8 mouse cellular contexts compared by ENCODE assay signal in genomic region chr6:119329936-119330335, GRCm38 (mm10). TPM values are rescaled to one million over a fixed set of nuclear protein-coding genes. Genes with fewer than 3 reads are reported as not detected.
A peak's percentile ranks its signal among the peaks of the same experiment; 100 is the strongest.
DNase-seq lines count a peak whose midpoint lies in the region; ATAC-seq and TF ChIP-seq lines count a peak whose summit lies in the region.

No protein-coding gene starts in this region.

- no peaks in the 10 kb centered on the region for H3K9me3 ChIP-seq in hindbrain, embryonic 14.5 days (ENCODE audit: control insufficient read depth, low read length)
- no peaks in the 10 kb centered on the region for H3K9me3 ChIP-seq in neural tube, embryonic 12.5 days

- peak overlapping the region; percentile 85 for H3K4me2 ChIP-seq in hindbrain, embryonic 14.5 days (replicated peaks)
- H3K4me2 ChIP-seq in neural tube, embryonic 12.5 days (replicated peaks): peak overlapping the region; percentile 67

- no peak; the same call in 1 of the 2 replicates for ATAC-seq in hindbrain, embryonic 14.5 days (ENCODE audit: low FRiP score)
- no peak for ATAC-seq in neural tube, embryonic 12.5 days (ENCODE audit: low FRiP score, low read depth)

- peak overlapping the region; percentile 82 for H3K9ac ChIP-seq in hindbrain, embryonic 14.5 days
- peak overlapping the region; percentile 38 for H3K9ac ChIP-seq in neural tube, embryonic 12.5 days

- H3K27ac ChIP-seq in left cerebral cortex, adult 2 months: peak overlapping the region; percentile 96
- peak overlapping the region; percentile 77 for H3K27ac ChIP-seq in hindbrain, embryonic 14.5 days
- no peak overlapping the region for H3K27ac ChIP-seq in neural tube, embryonic 12.5 days

- WGBS in hindbrain, embryonic 14.5 days: 14% methylated on average over 6 of the region's 6 CpGs
- 13% methylated on average over 6 of the region's 6 CpGs for WGBS in neural tube, embryonic 12.5 days

- H3K36me3 ChIP-seq in hindbrain, embryonic 14.5 days (replicated peaks; ENCODE audit: control insufficient read depth, insufficient read depth): no peaks in the 10 kb centered on the region
- H3K36me3 ChIP-seq in neural tube, embryonic 12.5 days: no peaks in the 10 kb centered on the region

- intact Hi-C loops in left cerebral cortex, adult 2 months (cut with DNase I): loop anchor here (1.0 to 5.0 kb wide), 2 partner anchors 20 to 223 kb away; no protein-coding TSS in a partner anchor
- intact Hi-C loops in left cerebral cortex, postnatal 4 days (cut with DNase I): loop anchor here (5.0 kb wide), 1 partner anchor 108 kb away; no protein-coding TSS in a partner anchor

- H3K27me3 ChIP-seq in hindbrain, embryonic 14.5 days (ENCODE audit: control insufficient read depth, insufficient read depth, low read length): peaks cover 4% of the 10 kb centered on the region; the same call in 1 of the 2 replicates
- peaks cover 53% of the 10 kb centered on the region for H3K27me3 ChIP-seq in neural tube, embryonic 12.5 days (replicated peaks)

- H3K4me1 ChIP-seq in hindbrain, embryonic 14.5 days (replicated peaks; ENCODE audit: control insufficient read depth, insufficient read depth, low read length): peaks cover 44% of the 10 kb centered on the region
- peaks cover 45% of the 10 kb centered on the region for H3K4me1 ChIP-seq in neural tube, embryonic 12.5 days

- TF ChIP-seq CTCF in left cerebral cortex, adult 2 months (IDR thresholded peaks at IDR 0.05): no peak

- DNase-seq in cerebellum, postnatal 14 days: peak; percentile 40 to 51
- no peak for DNase-seq in cerebellum, adult 8-10 months
- DNase-seq in left cerebral cortex, adult 2 months (ENCODE audit: extremely low spot score in 1 of 2, low spot score in 2 of 2): peak in 1 of 2 experiments; percentile 50
- DNase-seq in left cerebral cortex, postnatal 4 days: no peak
- DNase-seq in hindbrain, embryonic 14.5 days (ENCODE audit: low spot score): no peak
- no peak for DNase-seq in ovary, postnatal 14 days (ENCODE audit: low spot score)
- DNase-seq in thymus, postnatal 0 days (ENCODE audit: low spot score): no peak

- H3K4me3 ChIP-seq in left cerebral cortex, adult 2 months: peak overlapping the region; percentile 77
- H3K4me3 ChIP-seq in hindbrain, embryonic 14.5 days (replicated peaks; ENCODE audit: low read length): peak overlapping the region; percentile 57
- H3K4me3 ChIP-seq in neural tube, embryonic 12.5 days: peak overlapping the region; percentile 39

RNA-seq across cellular contexts. Expression of gene Lrtm2, which starts 0.6 kb away (rescaled TPM):
- 10 to 100 TPM; 60.5 to 63.9 TPM for total RNA-seq in left cerebral cortex, adult 2 months (2021)
- 10 to 100 TPM; 21.5 to 22.5 TPM for total RNA-seq in left cerebral cortex, postnatal 4 days (2021)
- 7.8 and 13.2 TPM in 2 replicates for polyA plus RNA-seq in hindbrain, embryonic 14.5 days (2014; fragmentation: Nextera tagmentation; extraction: Ambion mirVana)
- 0.78 and 1.1 TPM in 2 replicates for polyA plus RNA-seq in neural tube, embryonic 12.5 days (2016; fragmentation: Nextera tagmentation; extraction: Ambion mirVana)
- polyA plus RNA-seq in thymus, postnatal 0 days (2015; fragmentation: Nextera tagmentation; extraction: Ambion mirVana): 0.36 and 0.38 TPM in 2 replicates

Comparison
In these comparisons a context has a peak if more than half of its experiments do, and no peak if none do; other contexts are left out.
1. DNase-seq: peak in cerebellum, postnatal 14 days (2 of 2); none in cerebellum, adult 8-10 months (single experiment), left cerebral cortex, postnatal 4 days (single experiment), hindbrain, embryonic 14.5 days (single experiment), ovary, postnatal 14 days (single experiment) and thymus, postnatal 0 days (single experiment).
2. Peak in every context shown above with its lines, with median percentiles within 50 percentile points of each other: H3K4me3 ChIP-seq.